Mouse (Mus musculus): ENCODE measurements around the gene Srsf1. TPM values are rescaled to one million over a fixed set of nuclear protein-coding genes. Genes with fewer than 3 reads are reported as not detected.
"Not testable (repeated sequence)": the region's sequence is repeated elsewhere in the genome, so short reads cannot be mapped to it uniquely, and the experiment has no call there.

Srsf1 gene
- polyA plus RNA-seq, 1 experiment from 2014 or later, result 345 TPM

DNA sequence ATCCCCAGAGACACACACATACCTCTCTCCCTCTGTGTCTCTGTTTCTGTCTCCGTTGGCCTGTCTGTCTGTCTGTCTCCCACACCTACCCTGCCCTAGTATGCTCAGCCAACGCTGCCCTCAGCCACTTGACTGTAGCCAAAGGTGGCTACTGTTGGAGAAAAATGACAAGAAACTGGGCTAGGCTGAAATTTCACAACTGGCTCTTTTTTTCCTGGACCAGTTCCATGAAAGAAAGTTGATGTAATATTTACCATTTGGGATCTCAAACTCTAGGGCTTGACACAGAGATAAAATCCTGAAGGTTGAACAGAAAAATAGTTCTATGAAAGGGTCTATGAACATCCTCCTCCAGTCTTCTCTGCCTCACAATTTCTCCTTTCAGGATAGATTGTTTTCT, 16.3 kb upstream of the Srsf1 start:
- Histone ChIP-seq H3K4me1 (ENCODE audit: control insufficient read depth, insufficient read depth, low read length) (no peaks in the 10 kb centered on the region), H3K9me3 (ENCODE audit: control insufficient read depth, low read depth, low read length) (no peaks in the 10 kb centered on the region), H3K4me3 (ENCODE audit: low read depth, low read length) (no peak overlapping the region), H3K36me3 (ENCODE audit: control insufficient read depth, insufficient read depth, low read length) (no peaks in the 10 kb centered on the region; the same call in 1 of the 2 replicates), H3K4me2 (replicated peaks; ENCODE audit: low read depth, low read length) (no peak overlapping the region), H3K27me3 (ENCODE audit: control insufficient read depth, insufficient read depth, low read length) (no peaks in the 10 kb centered on the region), H3K27ac (ENCODE audit: low read length) (no peak overlapping the region), H3K9ac (replicated peaks; ENCODE audit: low read depth, low read length) (no peak overlapping the region)
- WGBS, result 68% methylated on average over 2 of the region's 2 CpGs
- ATAC-seq (ENCODE audit: insufficient number of reproducible peaks, insufficient read depth, low FRiP score, low read depth), result no peak

DNA sequence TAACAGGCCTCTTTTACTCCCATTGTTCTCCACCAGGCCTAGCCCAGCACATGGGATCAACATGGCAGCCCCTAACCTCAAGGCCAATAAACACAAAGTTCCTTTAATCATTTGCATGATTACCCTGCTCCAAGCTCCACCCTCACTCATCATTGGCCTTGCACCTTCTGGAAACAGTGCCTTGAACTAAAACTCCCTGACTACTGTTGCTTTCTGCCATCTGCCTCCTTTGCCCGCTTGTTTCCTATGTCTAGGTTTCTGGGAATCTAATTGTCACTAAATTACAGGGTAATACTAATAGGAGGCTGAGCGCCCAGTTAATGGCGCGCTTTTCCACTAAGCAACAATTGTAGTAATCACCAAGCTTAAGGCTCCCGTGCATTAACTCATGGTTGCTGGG, 15.4 kb upstream of the Srsf1 start:
- ATAC-seq (ENCODE audit: insufficient number of reproducible peaks, insufficient read depth, low FRiP score, low read depth), result no peak
- no peaks in the 10 kb centered on the region for H3K4me1 ChIP-seq (ENCODE audit: control insufficient read depth, insufficient read depth, low read length)
- H3K9ac ChIP-seq (replicated peaks; ENCODE audit: low read depth, low read length), result no peak overlapping the region
- WGBS, result 88% methylated on average over 5 of the region's 5 CpGs
- no peak overlapping the region for H3K27ac ChIP-seq (ENCODE audit: low read length)
- H3K4me2 ChIP-seq (replicated peaks; ENCODE audit: low read depth, low read length), result no peak overlapping the region
- no peaks in the 10 kb centered on the region for H3K9me3 ChIP-seq (ENCODE audit: control insufficient read depth, low read depth, low read length)
- no peaks in the 10 kb centered on the region; the same call in 1 of the 2 replicates for H3K36me3 ChIP-seq (ENCODE audit: control insufficient read depth, insufficient read depth, low read length)
- H3K4me3 ChIP-seq (ENCODE audit: low read depth, low read length), result no peak overlapping the region
- no peaks in the 10 kb centered on the region for H3K27me3 ChIP-seq (ENCODE audit: control insufficient read depth, insufficient read depth, low read length)

DNA sequence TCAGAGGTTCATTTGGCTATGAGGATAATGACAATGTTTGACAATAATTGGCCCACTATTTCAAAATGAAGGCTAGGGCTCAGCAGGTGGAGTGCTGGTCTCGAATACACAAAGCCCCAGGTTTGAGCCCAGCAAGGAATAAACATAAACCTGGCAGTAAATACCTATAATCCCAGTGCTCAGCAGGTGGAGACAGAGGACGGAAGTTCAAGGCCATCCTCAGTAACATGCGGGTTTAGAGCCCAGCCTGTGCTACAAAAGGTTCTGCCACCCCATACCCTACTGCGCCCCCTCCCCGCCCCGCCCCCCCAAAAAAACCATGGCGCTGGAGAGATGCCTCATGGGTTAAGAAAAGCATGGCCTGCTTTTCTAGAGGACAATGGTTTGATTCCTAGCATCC, 11.2 kb upstream of the Srsf1 start:
- H3K4me2 ChIP-seq (replicated peaks; ENCODE audit: low read depth, low read length), result no peak overlapping the region
- no peaks in the 10 kb centered on the region for H3K4me1 ChIP-seq (ENCODE audit: control insufficient read depth, insufficient read depth, low read length)
- no peaks in the 10 kb centered on the region; the same call in 1 of the 2 replicates for H3K36me3 ChIP-seq (ENCODE audit: control insufficient read depth, insufficient read depth, low read length)
- H3K27ac ChIP-seq (ENCODE audit: low read length), result no peak overlapping the region
- no peak overlapping the region for H3K9ac ChIP-seq (replicated peaks; ENCODE audit: low read depth, low read length)
- 68% methylated on average over 7 of the region's 7 CpGs for WGBS
- no peak overlapping the region for H3K4me3 ChIP-seq (ENCODE audit: low read depth, low read length)
- H3K27me3 ChIP-seq (ENCODE audit: control insufficient read depth, insufficient read depth, low read length), result no peaks in the 10 kb centered on the region
- no peak for ATAC-seq (ENCODE audit: insufficient number of reproducible peaks, insufficient read depth, low FRiP score, low read depth)
- no peaks in the 10 kb centered on the region for H3K9me3 ChIP-seq (ENCODE audit: control insufficient read depth, low read depth, low read length)

DNA sequence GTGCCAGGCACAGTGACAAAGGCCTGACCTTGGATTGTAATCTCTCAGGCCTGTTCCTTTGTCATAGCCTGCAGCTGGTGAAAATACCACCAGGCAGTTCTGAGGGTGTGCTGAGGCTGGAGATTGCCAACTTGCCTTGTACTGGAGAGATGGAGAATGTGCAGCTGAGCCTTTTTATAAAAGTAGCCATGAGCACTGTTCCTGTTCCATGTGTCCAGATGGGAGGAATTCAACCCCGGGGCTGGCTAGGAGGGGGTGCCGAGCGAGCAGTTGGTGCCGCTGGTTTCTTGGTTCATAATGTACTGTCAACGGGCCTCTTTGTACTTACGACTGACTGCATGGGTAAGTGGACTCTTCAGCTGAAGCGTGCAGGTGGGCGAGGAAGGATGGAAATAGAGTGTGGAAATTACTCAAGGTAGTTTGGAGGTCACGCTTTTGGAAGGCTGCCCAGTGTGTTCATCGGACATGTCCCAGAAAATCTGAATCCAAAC, 10.4 kb upstream of the Srsf1 start:
- no peaks in the 10 kb centered on the region for H3K27me3 ChIP-seq (ENCODE audit: control insufficient read depth, insufficient read depth, low read length)
- ATAC-seq (ENCODE audit: insufficient number of reproducible peaks, insufficient read depth, low FRiP score, low read depth), result no peak
- no peaks in the 10 kb centered on the region for H3K4me1 ChIP-seq (ENCODE audit: control insufficient read depth, insufficient read depth, low read length)
- H3K27ac ChIP-seq (ENCODE audit: low read length), result no peak overlapping the region
- no peak overlapping the region for H3K4me2 ChIP-seq (replicated peaks; ENCODE audit: low read depth, low read length)
- no peak overlapping the region for H3K4me3 ChIP-seq (ENCODE audit: low read depth, low read length)
- 70% methylated on average over 10 of the region's 10 CpGs for WGBS
- no peaks in the 10 kb centered on the region; the same call in 1 of the 2 replicates for H3K36me3 ChIP-seq (ENCODE audit: control insufficient read depth, insufficient read depth, low read length)
- H3K9me3 ChIP-seq (ENCODE audit: control insufficient read depth, low read depth, low read length), result no peaks in the 10 kb centered on the region
- no peak overlapping the region for H3K9ac ChIP-seq (replicated peaks; ENCODE audit: low read depth, low read length)

DNA sequence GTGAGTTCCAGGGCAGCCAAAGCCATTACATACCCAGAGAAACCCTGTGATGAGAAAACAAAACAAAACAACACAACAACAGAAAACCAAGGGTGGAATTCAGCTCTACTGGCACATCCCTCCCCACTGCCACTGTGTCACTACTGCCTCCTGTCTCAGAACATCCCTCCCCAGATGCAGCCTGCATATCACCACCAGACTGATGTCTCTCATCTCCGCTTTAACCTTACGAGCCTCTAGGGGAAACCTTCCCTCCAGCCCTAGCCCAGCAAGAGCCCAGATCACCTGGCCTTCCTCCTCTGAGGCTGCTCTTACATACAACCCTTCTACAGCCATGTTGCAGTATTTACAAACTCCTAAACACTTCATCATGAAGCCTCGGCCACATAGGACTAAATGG, 9.8 kb upstream of the Srsf1 start:
- no peak for ATAC-seq (ENCODE audit: insufficient number of reproducible peaks, insufficient read depth, low FRiP score, low read depth)
- Histone ChIP-seq H3K9me3 (ENCODE audit: control insufficient read depth, low read depth, low read length) (no peaks in the 10 kb centered on the region), H3K4me3 (ENCODE audit: low read depth, low read length) (no peak overlapping the region), H3K9ac (replicated peaks; ENCODE audit: low read depth, low read length) (no peak overlapping the region), H3K4me1 (ENCODE audit: control insufficient read depth, insufficient read depth, low read length) (no peaks in the 10 kb centered on the region), H3K36me3 (ENCODE audit: control insufficient read depth, insufficient read depth, low read length) (no peaks in the 10 kb centered on the region; the same call in 1 of the 2 replicates), H3K27ac (ENCODE audit: low read length) (no peak overlapping the region), H3K27me3 (ENCODE audit: control insufficient read depth, insufficient read depth, low read length) (no peaks in the 10 kb centered on the region), H3K4me2 (replicated peaks; ENCODE audit: low read depth, low read length) (no peak overlapping the region)
- 78% methylated on average over 3 of the region's 3 CpGs for WGBS

DNA sequence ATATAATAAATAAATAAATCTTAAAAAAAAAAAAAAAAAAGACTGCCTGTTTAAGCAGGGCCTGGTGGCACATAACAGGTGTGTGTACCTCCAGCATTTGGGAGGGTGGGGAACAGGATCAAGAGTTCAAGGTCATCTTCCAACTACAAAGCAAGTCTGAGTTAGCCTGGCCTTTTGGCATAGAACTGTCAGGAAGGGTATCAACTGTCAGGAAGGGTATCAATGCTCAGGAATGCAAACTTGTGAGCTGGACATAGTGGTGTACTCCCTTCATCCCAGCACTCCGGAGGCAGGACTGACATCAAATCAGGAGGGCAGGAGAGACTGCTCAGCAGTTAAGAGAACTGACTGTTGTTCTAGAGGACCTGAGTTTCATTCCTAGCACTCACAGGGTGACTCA, 8.1 kb upstream of the Srsf1 start:
- Histone ChIP-seq H3K4me3 (ENCODE audit: low read depth, low read length) (no peak overlapping the region), H3K9ac (replicated peaks; ENCODE audit: low read depth, low read length) (no peak overlapping the region), H3K4me2 (replicated peaks; ENCODE audit: low read depth, low read length) (no peak overlapping the region), H3K36me3 (ENCODE audit: control insufficient read depth, insufficient read depth, low read length) (no peaks in the 10 kb centered on the region; the same call in 1 of the 2 replicates), H3K9me3 (ENCODE audit: control insufficient read depth, low read depth, low read length) (no peaks in the 10 kb centered on the region), H3K4me1 (ENCODE audit: control insufficient read depth, insufficient read depth, low read length) (no peaks in the 10 kb centered on the region), H3K27ac (ENCODE audit: low read length) (no peak overlapping the region), H3K27me3 (ENCODE audit: control insufficient read depth, insufficient read depth, low read length) (no peaks in the 10 kb centered on the region)
- ATAC-seq (ENCODE audit: insufficient number of reproducible peaks, insufficient read depth, low FRiP score, low read depth), result no peak
- WGBS, result 93% methylated on average over 1 of the region's 1 CpGs

DNA sequence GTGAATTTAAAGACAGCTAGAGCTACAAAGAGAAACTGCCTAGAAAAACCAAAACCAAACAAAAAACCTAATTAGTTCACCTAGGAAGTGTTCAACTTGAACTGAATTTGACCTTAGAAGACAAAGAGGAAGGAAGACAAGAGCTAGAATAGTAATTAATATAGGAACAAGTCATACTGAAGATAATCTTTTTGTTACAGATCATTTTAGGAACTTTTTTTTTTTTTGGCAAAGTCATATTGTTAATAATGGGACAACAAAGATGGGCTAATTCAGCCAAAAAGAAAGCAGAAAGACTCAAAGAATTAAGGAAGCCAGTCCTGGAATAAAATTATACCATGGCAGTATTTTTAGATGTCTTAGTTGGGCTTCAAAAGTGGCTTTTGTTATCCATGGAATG, 2.9 kb upstream of the Srsf1 start:
- Histone ChIP-seq H3K4me1 (ENCODE audit: control insufficient read depth, insufficient read depth, low read length) (peaks cover 3% of the 10 kb centered on the region; the same call in 1 of the 2 replicates), H3K4me3 (ENCODE audit: low read depth, low read length) (no peak overlapping the region), H3K27ac (ENCODE audit: low read length) (no peak overlapping the region), H3K9me3 (ENCODE audit: control insufficient read depth, low read depth, low read length) (no peaks in the 10 kb centered on the region), H3K4me2 (replicated peaks; ENCODE audit: low read depth, low read length) (no peak overlapping the region), H3K27me3 (ENCODE audit: control insufficient read depth, insufficient read depth, low read length) (no peaks in the 10 kb centered on the region), H3K36me3 (ENCODE audit: control insufficient read depth, insufficient read depth, low read length) (peaks cover 5% of the 10 kb centered on the region), H3K9ac (replicated peaks; ENCODE audit: low read depth, low read length) (no peak overlapping the region)
- no peak for ATAC-seq (ENCODE audit: insufficient number of reproducible peaks, insufficient read depth, low FRiP score, low read depth)

DNA sequence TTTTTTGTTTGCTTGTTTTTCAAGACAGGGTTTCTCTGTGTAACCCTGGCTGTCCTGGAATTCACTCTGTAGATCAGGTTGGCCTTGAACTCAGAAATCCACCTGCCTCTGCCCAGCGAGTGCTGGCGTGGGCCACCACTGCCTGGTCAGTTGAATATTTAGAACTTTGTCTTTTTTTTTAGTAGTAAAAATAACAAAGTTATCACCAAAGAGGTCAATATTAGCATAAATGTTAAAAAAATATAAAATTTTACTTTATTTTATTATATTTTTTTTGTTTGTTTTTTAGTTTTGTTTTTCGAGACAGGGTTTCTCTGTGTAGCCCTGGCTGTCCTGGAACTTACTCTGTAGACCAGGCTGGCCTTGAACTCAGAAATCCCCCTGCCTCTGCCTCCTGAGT, 2.0 kb upstream of the Srsf1 start:
- not testable (repeated sequence) for H3K27me3 ChIP-seq (ENCODE audit: control insufficient read depth, insufficient read depth, low read length); H3K9me3 ChIP-seq (ENCODE audit: control insufficient read depth, low read depth, low read length); H3K4me3 ChIP-seq (ENCODE audit: low read depth, low read length); ATAC-seq (ENCODE audit: insufficient number of reproducible peaks, insufficient read depth, low FRiP score, low read depth); H3K9ac ChIP-seq (replicated peaks; ENCODE audit: low read depth, low read length); H3K4me2 ChIP-seq (replicated peaks; ENCODE audit: low read depth, low read length); H3K27ac ChIP-seq (ENCODE audit: low read length)
- WGBS, result 96% methylated on average over 3 of the region's 3 CpGs
- Histone ChIP-seq H3K4me1 (ENCODE audit: control insufficient read depth, insufficient read depth, low read length) (peaks cover 11% of the 10 kb centered on the region), H3K36me3 (ENCODE audit: control insufficient read depth, insufficient read depth, low read length) (peaks cover 14% of the 10 kb centered on the region)

DNA sequence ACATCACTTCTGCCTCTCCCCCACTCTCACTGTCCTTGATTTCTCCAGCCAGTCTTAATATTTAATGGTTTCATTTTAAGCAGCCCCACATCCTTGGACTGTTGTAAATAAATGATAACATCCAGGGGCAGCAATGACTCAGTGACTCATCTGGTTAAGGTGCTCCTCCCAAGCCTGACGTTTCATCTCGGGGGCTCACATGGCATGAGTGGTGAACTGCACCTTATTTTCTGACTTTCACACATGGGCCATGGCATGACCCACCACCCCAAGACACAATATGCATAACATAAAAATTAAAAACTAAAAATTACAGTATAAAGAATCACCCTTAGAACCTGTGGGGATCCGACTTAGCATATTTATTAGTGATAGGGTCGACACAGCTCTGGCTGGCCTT, 1.3 kb upstream of the Srsf1 start:
- no peaks in the 10 kb centered on the region for H3K9me3 ChIP-seq (ENCODE audit: control insufficient read depth, low read depth, low read length)
- peaks cover 21% of the 10 kb centered on the region for H3K36me3 ChIP-seq (ENCODE audit: control insufficient read depth, insufficient read depth, low read length)
- no peak for ATAC-seq (ENCODE audit: insufficient number of reproducible peaks, insufficient read depth, low FRiP score, low read depth)
- H3K27ac ChIP-seq (ENCODE audit: low read length), result no peak overlapping the region
- H3K9ac ChIP-seq (replicated peaks; ENCODE audit: low read depth, low read length), result no peak overlapping the region
- no peak overlapping the region for H3K4me3 ChIP-seq (ENCODE audit: low read depth, low read length)
- WGBS, result 80% methylated on average over 4 of the region's 4 CpGs
- H3K27me3 ChIP-seq (ENCODE audit: control insufficient read depth, insufficient read depth, low read length), result no peaks in the 10 kb centered on the region
- H3K4me1 ChIP-seq (ENCODE audit: control insufficient read depth, insufficient read depth, low read length), result peaks cover 15% of the 10 kb centered on the region
- H3K4me2 ChIP-seq (replicated peaks; ENCODE audit: low read depth, low read length), result 0 out of 2 replicates have a peak overlapping the region, but pooled peaks have one; percentile 63
